Mouse (Mus musculus) neural tube, embryonic 11.5 days (tissue): ENCODE results near the gene Sept8. TPM values are rescaled to one million over a fixed set of nuclear protein-coding genes. Genes with fewer than 3 reads are reported as not detected.
A peak's percentile ranks its signal among the peaks of the same experiment; 100 is the strongest.

Source experiments
- ATAC-seq: fragments of 200-750 bp; cut with Nextera tagmentation; 2 replicates; pipeline ENCODE4 v1.8.0; 2017; ENCODE audit warnings: moderate number of reproducible peaks, mild to moderate bottlenecking, moderate TSS enrichment, moderate library complexity; ENCODE audit not compliant: insufficient read depth, low FRiP score, low TSS enrichment
- DNase-seq: peaks from one replicate; pipeline ENCODE4 v3.0.0-alpha.2; 2015; ENCODE audit warnings: low spot score
- H3K27ac ChIP-seq: fragments of 300-500 bp; sonication (generic); 2 replicates; pipeline ENCODE4 v1.5.1; 2014; ENCODE audit warnings: low read depth, mild to moderate bottlenecking, low read length
- H3K27me3 ChIP-seq: fragments of 300-500 bp; sonication (generic); 2 replicates; pipeline ENCODE4 v1.6.1; 2014; ENCODE audit warnings: mild to moderate bottlenecking, low read length, mixed read lengths; ENCODE audit not compliant: control insufficient read depth, insufficient read depth
- H3K36me3 ChIP-seq: fragments of 300-500 bp; sonication (generic); 2 replicates; pipeline ENCODE4 v1.6.1; 2014; ENCODE audit warnings: mild to moderate bottlenecking, low read length, moderate library complexity, mixed read lengths; ENCODE audit not compliant: control insufficient read depth, insufficient read depth
- H3K4me1 ChIP-seq: fragments of 300-500 bp; sonication (generic); 2 replicates; pipeline ENCODE4 v1.6.1; 2014; ENCODE audit warnings: low read length, mixed read lengths; ENCODE audit not compliant: control insufficient read depth, insufficient read depth
- H3K4me2 ChIP-seq: fragments of 300-500 bp; sonication (generic); 2 replicates; pipeline ENCODE4 v1.6.1; 2014; ENCODE audit warnings: low read depth, mild to moderate bottlenecking, moderate library complexity
- H3K4me3 ChIP-seq: fragments of 300-500 bp; sonication (generic); 2 replicates; pipeline ENCODE4 v1.5.1; 2014; ENCODE audit warnings: low read depth, low read length
- H3K9ac ChIP-seq: fragments of 300-500 bp; sonication (generic); 2 replicates; pipeline ENCODE4 v1.6.1; 2014; ENCODE audit warnings: mild to moderate bottlenecking, low read length
- H3K9me3 ChIP-seq: fragments of 300-500 bp; sonication (generic); 2 replicates; pipeline ENCODE4 v1.6.1; 2016; ENCODE audit warnings: low read length; ENCODE audit not compliant: control insufficient read depth
- WGBS: fragments of 180-500 bp; shearing (Covaris S2); extraction: QIAGEN DNeasy Blood & Tissue Kit; methylation state at CpG from one replicate; pipeline ENCODE4 v1.1.7; 2014; 5-methylcytosine and 5-hydroxymethylcytosine counted together
- polyA plus RNA-seq: library from polyadenylated mRNA; unstranded; fragments of >200 nt; fragmentation: Nextera tagmentation; extraction: Ambion mirVana; gene quantifications from 2 replicates; pipeline ENCODE4 v1.2.1, GENCODE M21; 2014

Sept8 gene
- polyA plus RNA-seq, 1 experiment from 2014 or later, result 21.8 TPM

- WGBS, result 80% methylated on average over 9 of the region's 9 CpGs
- H3K4me2 ChIP-seq, result no peak overlapping the region
- no peaks in the 10 kb centered on the region for H3K36me3 ChIP-seq
- H3K27ac ChIP-seq, result no peak overlapping the region
- H3K4me3 ChIP-seq, result no peak overlapping the region
- peaks cover 7% of the 10 kb centered on the region for H3K4me1 ChIP-seq
- H3K9ac ChIP-seq, result no peak overlapping the region
- ATAC-seq (no peak), DNase-seq (no peak)
- no peaks in the 10 kb centered on the region for H3K9me3 ChIP-seq
- H3K27me3 ChIP-seq, result peaks cover 22% of the 10 kb centered on the region
These were observed 29.6 kb upstream of the Sept8 start for GRCm38 (mm10) chr11:53489421-53489820.

GRCm38 (mm10) chr11:53491954-53492401, 27.1 kb upstream of the Sept8 start:
- WGBS, result 14% methylated on average over 8 of the region's 8 CpGs
- ATAC-seq (peak; percentile 42; the same call in 1 of the 2 replicates), DNase-seq (peak; percentile 69)
- Histone ChIP-seq H3K4me1 (peaks cover 7% of the 10 kb centered on the region), H3K4me3 (no peak overlapping the region), H3K9me3 (no peaks in the 10 kb centered on the region), H3K36me3 (no peaks in the 10 kb centered on the region), H3K9ac (no peak overlapping the region), H3K27ac (peak overlapping the region; percentile 30), H3K27me3 (peaks cover 12% of the 10 kb centered on the region), H3K4me2 (no peak overlapping the region; the same call in 1 of the 2 replicates)

GRCm38 (mm10) chr11:53493243-53493955, 25.7 kb upstream of the Sept8 start:
- H3K27me3 ChIP-seq, result no peaks in the 10 kb centered on the region
- H3K4me2 ChIP-seq, result no peak overlapping the region
- 11% methylated on average over 3 of the region's 3 CpGs for WGBS
- H3K9me3 ChIP-seq, result no peaks in the 10 kb centered on the region
- ATAC-seq (peak; percentile 51; the same call in 1 of the 2 replicates), DNase-seq (peak; percentile 51)
- no peaks in the 10 kb centered on the region for H3K36me3 ChIP-seq
- peaks cover 7% of the 10 kb centered on the region for H3K4me1 ChIP-seq
- H3K9ac ChIP-seq, result no peak overlapping the region
- no peak overlapping the region for H3K4me3 ChIP-seq
- H3K27ac ChIP-seq, result no peak overlapping the region

- H3K36me3 ChIP-seq, result no peaks in the 10 kb centered on the region
- ATAC-seq, result no peak
- H3K4me1 ChIP-seq, result peaks cover 7% of the 10 kb centered on the region
- no peak overlapping the region for H3K9ac ChIP-seq
- no peak overlapping the region for H3K4me2 ChIP-seq
- H3K27me3 ChIP-seq, result no peaks in the 10 kb centered on the region
- H3K9me3 ChIP-seq, result no peaks in the 10 kb centered on the region
- 35% methylated on average over 6 of the region's 6 CpGs for WGBS
- H3K27ac ChIP-seq, result no peak overlapping the region
- H3K4me3 ChIP-seq, result no peak overlapping the region
- no peak for DNase-seq
These were observed 23.6 kb upstream of the Sept8 start for GRCm38 (mm10) chr11:53495417-53495816.

GRCm38 (mm10) chr11:53496946-53497345, 22.1 kb upstream of the Sept8 start:
- Histone ChIP-seq H3K4me1 (peaks cover 6% of the 10 kb centered on the region), H3K4me2 (no peak overlapping the region), H3K9ac (no peak overlapping the region), H3K4me3 (no peak overlapping the region), H3K27me3 (no peaks in the 10 kb centered on the region), H3K27ac (no peak overlapping the region), H3K36me3 (no peaks in the 10 kb centered on the region), H3K9me3 (no peaks in the 10 kb centered on the region)
- ATAC-seq (no peak), DNase-seq (no peak)
- WGBS, result 77% methylated on average over 6 of the region's 6 CpGs

- Histone ChIP-seq H3K27me3 (no peaks in the 10 kb centered on the region), H3K4me3 (no peak overlapping the region), H3K36me3 (no peaks in the 10 kb centered on the region), H3K27ac (no peak overlapping the region), H3K9ac (no peak overlapping the region), H3K9me3 (no peaks in the 10 kb centered on the region), H3K4me1 (0 out of 2 replicates have a peak, but pooled peaks cover 2% of the 10 kb centered on the region), H3K4me2 (no peak overlapping the region)
- WGBS, result 9% methylated on average over 11 of the region's 11 CpGs
- ATAC-seq (no peak), DNase-seq (no peak)
These were observed 18.5 kb upstream of the Sept8 start for GRCm38 (mm10) chr11:53500569-53500968.

GRCm38 (mm10) chr11:53502039-53502765, 16.9 kb upstream of the Sept8 start:
- no peaks in the 10 kb centered on the region for H3K36me3 ChIP-seq
- no peaks in the 10 kb centered on the region for H3K27me3 ChIP-seq
- H3K27ac ChIP-seq, result no peak overlapping the region
- no peak overlapping the region for H3K9ac ChIP-seq
- no peak overlapping the region for H3K4me3 ChIP-seq
- H3K4me2 ChIP-seq, result no peak overlapping the region
- DNase-seq (no peak), ATAC-seq (no peak)
- H3K4me1 ChIP-seq, result 0 out of 2 replicates have a peak, but pooled peaks cover 2% of the 10 kb centered on the region
- WGBS, result 85% methylated on average over 8 of the region's 8 CpGs
- no peaks in the 10 kb centered on the region for H3K9me3 ChIP-seq

GRCm38 (mm10) chr11:53503738-53504137, 15.3 kb upstream of the Sept8 start:
- 89% methylated on average over 5 of the region's 5 CpGs for WGBS
- no peak overlapping the region for H3K9ac ChIP-seq

More at GRCm38 (mm10) chr11:53503738-53504137, 15.3 kb upstream of the Sept8 start:
- ATAC-seq, result no peak
- Histone ChIP-seq H3K9me3 (no peaks in the 10 kb centered on the region), H3K27me3 (no peaks in the 10 kb centered on the region), H3K4me2 (no peak overlapping the region), H3K36me3 (no peaks in the 10 kb centered on the region), H3K4me1 (0 out of 2 replicates have a peak, but pooled peaks cover 2% of the 10 kb centered on the region), H3K4me3 (no peak overlapping the region), H3K27ac (no peak overlapping the region)
- no peak for DNase-seq
